Mouse (Mus musculus) MEL (cell line): ENCODE data around the gene Hexdc. TPM values are rescaled to one million over a fixed set of nuclear protein-coding genes. Genes with fewer than 3 reads are reported as not detected.

Experiments used
- DNase-seq: peaks from one replicate; pipeline ENCODE4 v3.0.0; 2011; ENCODE audit warnings: low read depth, low spot score
- H3K27ac ChIP-seq: 2 replicates; pipeline ENCODE4 v1.5.1; 2012; ENCODE audit warnings: low read depth, mild to moderate bottlenecking, control low read depth, low read length, moderate library complexity; ENCODE audit not compliant: control insufficient read depth
- H3K27me3 ChIP-seq, 2 experiments: fragments of 150-350 bp in 1 of 2; sonication (generic) in 1 of 2; 2 replicates each; pipeline ENCODE4 v1.6.1; 2012; ENCODE audit warnings: low read length in 2 of 2, mild to moderate bottlenecking in 2 of 2, improper control_type of control experiment in 1 of 2, moderate library complexity in 1 of 2; ENCODE audit not compliant: insufficient read depth in 2 of 2, control insufficient read depth in 1 of 2
- H3K36me3 ChIP-seq, 2 experiments: 2 replicates each; pipeline ENCODE4 v1.6.1; 2012 to 2014; ENCODE audit warnings: low read length in 2 of 2, improper control_type of control experiment in 1 of 2, inconsistent platforms in 1 of 2, mild to moderate bottlenecking in 1 of 2; ENCODE audit not compliant: insufficient read depth in 2 of 2, control insufficient read depth in 1 of 2
- H3K4me1 ChIP-seq, 2 experiments: fragments of 150-350 bp in 1 of 2; sonication (generic) in 1 of 2; 2 replicates each; pipeline ENCODE4 v1.6.1; 2012; ENCODE audit warnings: low read length in 2 of 2, improper control_type of control experiment in 1 of 2, mild to moderate bottlenecking in 1 of 2; ENCODE audit not compliant: insufficient read depth in 2 of 2, control insufficient read depth in 1 of 2
- H3K4me3 ChIP-seq, 2 experiments: fragments of 150-350 bp in 1 of 2; sonication (generic) in 1 of 2; 2 replicates each; pipeline ENCODE4 v1.5.1; 2012; ENCODE audit warnings: low read depth in 2 of 2, low read length in 2 of 2, mild to moderate bottlenecking in 2 of 2, moderate library complexity in 2 of 2, control low read depth in 1 of 2, improper control_type of control experiment in 1 of 2; ENCODE audit not compliant: control insufficient read depth in 1 of 2, insufficient read depth in 1 of 2
- H3K79me2 ChIP-seq: 2 replicates; pipeline ENCODE4 v1.6.1; 2012; ENCODE audit warnings: mild to moderate bottlenecking, low read length, moderate library complexity; ENCODE audit not compliant: control insufficient read depth, poor library complexity, insufficient read depth
- H3K9ac ChIP-seq: 2 replicates; pipeline ENCODE4 v1.6.1; 2012; ENCODE audit warnings: low read depth, mild to moderate bottlenecking, control low read depth, low read length, moderate library complexity; ENCODE audit not compliant: control insufficient read depth, poor library complexity, severe bottlenecking
- H3K9me3 ChIP-seq: fragments of 150-350 bp; sonication (generic); replicated peaks from 2 replicates; pipeline ENCODE4 v1.6.1; 2012; ENCODE audit warnings: mild to moderate bottlenecking, low read length, improper control_type of control experiment, moderate library complexity; ENCODE audit not compliant: insufficient read depth
- BHLHE40 ChIP-seq: IDR thresholded peaks from 2 replicates; pipeline ENCODE4 v1.6.1; 2012; ENCODE audit warnings: low read depth, mild to moderate bottlenecking, inconsistent platforms, low read length, improper control_type of control experiment, borderline replicate concordance
- CTCF ChIP-seq, 3 experiments: IDR thresholded peaks in 2 of 3; conservative IDR thresholded peaks in 1 of 3; 2 replicates each; pipeline ENCODE4 v1.5.1; 2011 to 2012; ENCODE audit warnings: low read length in 3 of 3, low read depth in 2 of 3, mild to moderate bottlenecking in 2 of 3, improper control_type of control experiment in 1 of 3, inconsistent platforms in 1 of 3, mixed read lengths in 1 of 3, moderate library complexity in 1 of 3; ENCODE audit not compliant: control insufficient read depth in 1 of 3, insufficient read depth in 1 of 3, poor library complexity in 1 of 3, severe bottlenecking in 1 of 3
- E2F4 ChIP-seq: IDR thresholded peaks from 2 replicates; pipeline ENCODE4 v1.6.1; 2011; ENCODE audit warnings: low read depth, low read length, improper control_type of control experiment, borderline replicate concordance
- ETS1 ChIP-seq: IDR thresholded peaks from 2 replicates; pipeline ENCODE4 v1.6.1; 2012; ENCODE audit warnings: low read depth, mild to moderate bottlenecking, inconsistent platforms, low read length, improper control_type of control experiment, moderate library complexity
- GABPA ChIP-seq: IDR thresholded peaks from 2 replicates; pipeline ENCODE4 v1.6.1; 2012; ENCODE audit warnings: low read depth, mild to moderate bottlenecking, inconsistent platforms, low read length, improper control_type of control experiment, moderate library complexity
- GATA1 ChIP-seq: IDR thresholded peaks from 2 replicates; pipeline ENCODE4 v1.6.1; 2011; ENCODE audit warnings: low read depth, low read length, improper control_type of control experiment
- JUND ChIP-seq: IDR thresholded peaks from 2 replicates; pipeline ENCODE4 v1.6.1; 2011; ENCODE audit warnings: low read depth, mild to moderate bottlenecking, improper control_type of control experiment, low read length
- MXI1 ChIP-seq: IDR thresholded peaks from 2 replicates; pipeline ENCODE4 v1.6.1; 2011; ENCODE audit warnings: mild to moderate bottlenecking, low read depth, low read length, improper control_type of control experiment
- POLR2A ChIP-seq, 2 experiments: IDR thresholded peaks; 2 replicates each; pipeline ENCODE4 v1.6.1; 2011 to 2012; ENCODE audit warnings: low read length in 2 of 2, mild to moderate bottlenecking in 2 of 2, control low read depth in 1 of 2, improper control_type of control experiment in 1 of 2, low read depth in 1 of 2, moderate library complexity in 1 of 2; ENCODE audit not compliant: control insufficient read depth in 1 of 2, insufficient read depth in 1 of 2, poor library complexity in 1 of 2
- RCOR1 ChIP-seq: IDR thresholded peaks from 2 replicates; pipeline ENCODE4 v1.6.1; 2012; ENCODE audit warnings: low read depth, mild to moderate bottlenecking, inconsistent platforms, low read length, improper control_type of control experiment
- TAL1 ChIP-seq: IDR thresholded peaks from 2 replicates; pipeline ENCODE4 v1.6.1; 2012; ENCODE audit warnings: mild to moderate bottlenecking, inconsistent platforms, low read length, moderate library complexity, mixed read lengths
- USF2 ChIP-seq, 2 experiments: IDR thresholded peaks; 2 replicates each; pipeline ENCODE4 v1.6.1; 2011 to 2012; ENCODE audit warnings: improper control_type of control experiment in 2 of 2, low read length in 2 of 2, borderline replicate concordance in 1 of 2, inconsistent platforms in 1 of 2, low read depth in 1 of 2, mild to moderate bottlenecking in 1 of 2; ENCODE audit not compliant: insufficient read depth in 1 of 2
- ZC3H11A ChIP-seq: IDR thresholded peaks from 2 replicates; pipeline ENCODE4 v1.6.1; 2012; ENCODE audit warnings: low read depth, mild to moderate bottlenecking, inconsistent platforms, low read length, improper control_type of control experiment
- ZKSCAN1 ChIP-seq: IDR thresholded peaks from 2 replicates; pipeline ENCODE4 v1.6.1; 2012; ENCODE audit warnings: low read depth, mild to moderate bottlenecking, inconsistent platforms, low read length, improper control_type of control experiment, moderate library complexity
- ZMIZ1 ChIP-seq: IDR thresholded peaks from 2 replicates; pipeline ENCODE4 v1.6.1; 2012; ENCODE audit warnings: low read depth, mild to moderate bottlenecking, inconsistent platforms, low read length, improper control_type of control experiment, moderate library complexity
- polyA plus RNA-seq, 2 experiments: library from polyadenylated mRNA; stranded (reverse) in 1 of 2; unstranded in 1 of 2; fragments of >175 nt in 1 of 2; fragments of >200 nt in 1 of 2; gene quantifications; 2 replicates each; pipeline versions ENCODE4 v1.2.1 to v1.2.4; 2012; ENCODE audit warnings: low replicate concordance in 2 of 2, low read depth in 1 of 2; ENCODE audit not compliant: insufficient read length in 2 of 2, insufficient read depth in 1 of 2, missing spikeins in 1 of 2
- total RNA-seq: library from RNA; depleted of rRNA; stranded (reverse); fragments of 300-350 nt; gene quantifications from 2 replicates; pipeline ENCODE4 v1.2.3, GENCODE M21; 2012

The Hexdc gene
- total and polyA plus RNA-seq, 3 experiments = 7.1 to 9.0 TPM; not detected in 1

- Histone ChIP-seq H3K4me3 (no peak overlapping the region), H3K79me2 (no peaks in the 10 kb centered on the region), H3K4me1 (no peaks in the 10 kb centered on the region)
- TF ChIP-seq GATA1 (no peak), E2F4 (no peak), POLR2A (IDR thresholded peaks at IDR 0.05; ENCODE audit: control insufficient read depth in 1 of 2, insufficient read depth in 1 of 2, low read depth in 1 of 2, low read length in 2 of 2, poor library complexity in 1 of 2) (no peak), ZC3H11A (no peak), ETS1 (no peak), USF2 (IDR thresholded peaks at IDR 0.05; ENCODE audit: borderline replicate concordance in 1 of 2, insufficient read depth in 1 of 2, low read depth in 1 of 2, low read length in 2 of 2) (no peak), ZMIZ1 (no peak), JUND (no peak), CTCF (IDR thresholded peaks at IDR 0.05 in 2 of 3, conservative IDR thresholded peaks at IDR 0.05 in 1 of 3; ENCODE audit: control insufficient read depth in 1 of 3, insufficient read depth in 1 of 3, low read depth in 2 of 3, low read length in 3 of 3, poor library complexity in 1 of 3, severe bottlenecking in 1 of 3) (no peak), MXI1 (no peak), BHLHE40 (no peak), TAL1 (no peak), GABPA (no peak)
- TF ChIP-seq, all 39 proteins: peak for 0
- Histone ChIP-seq H3K27me3 (peaks cover 7 to 8% of the 10 kb centered on the region in 2 experiments), H3K9me3 (no peaks in the 10 kb centered on the region), H3K9ac (no peak overlapping the region), H3K36me3 (no peaks in the 10 kb centered on the region), H3K27ac (no peak overlapping the region)
- no peak for DNase-seq
These were observed 43.4 kb upstream of the Hexdc start for GRCm38 (mm10) chr11:121160636-121161346.

- no peak overlapping the region for H3K9ac ChIP-seq
- H3K4me1 ChIP-seq = no peaks in the 10 kb centered on the region
- H3K9me3 ChIP-seq = no peaks in the 10 kb centered on the region
- H3K27me3 ChIP-seq = peaks cover 11 to 17% of the 10 kb centered on the region in 2 experiments
- H3K79me2 ChIP-seq = no peaks in the 10 kb centered on the region
- H3K27ac ChIP-seq = no peak overlapping the region
- no peak for TF ChIP-seq ZC3H11A
- no peak for TF ChIP-seq RCOR1
- TF ChIP-seq ZKSCAN1 = no peak
- TF ChIP-seq ZMIZ1 = no peak
- TF ChIP-seq CTCF (IDR thresholded peaks at IDR 0.05 in 2 of 3, conservative IDR thresholded peaks at IDR 0.05 in 1 of 3; ENCODE audit: control insufficient read depth in 1 of 3, insufficient read depth in 1 of 3, low read depth in 2 of 3, low read length in 3 of 3, poor library complexity in 1 of 3, severe bottlenecking in 1 of 3) = no peak
- no peak overlapping the region for H3K4me3 ChIP-seq
- no peaks in the 10 kb centered on the region for H3K36me3 ChIP-seq
- no peak for DNase-seq
These were observed 40.5 kb upstream of the Hexdc start for GRCm38 (mm10) chr11:121163751-121164150.
